Mouse (Mus musculus) left cerebral cortex, postnatal 4 days (tissue): ENCODE measurements around the gene Shkbp1. TPM values are rescaled to one million over a fixed set of nuclear protein-coding genes. Genes with fewer than 3 reads are reported as not detected.

Source experiments
- DNase-seq: peaks from one replicate; pipeline ENCODE4 v3.0.0-alpha.2; 2022
- intact Hi-C: fragments of 180-260 bp; cut with DNase I; formaldehyde crosslinking; loops from one replicate; pipeline ENCODE4 v1.15.1; 2025
- total RNA-seq, 2 experiments: library from RNA; stranded (reverse); gene quantifications; 2 replicates each; pipeline ENCODE4 v1.2.3; 2021

The Shkbp1 gene
- total RNA-seq: 10 to 100 TPM; 47.2 to 52.4 TPM

GRCm38 (mm10) chr7:27355745-27356240 is at the start of gene Shkbp1:
Gene Shkbp1 (minus strand): TSS chr7:27356019.
- intact Hi-C loops: no loop called here
- DNase-seq: peak; percentile 88

GRCm38 (mm10) chr7:27404203-27404942 is 48.6 kb upstream of the Shkbp1 start:
- DNase-seq: no peak
- intact Hi-C loops: loop anchor here (5.0 kb wide), 1 partner anchor 72 kb away; no protein-coding TSS in a partner anchor

- intact Hi-C loops: loop anchor here (5.0 kb wide), 1 partner anchor 70 kb away; no protein-coding TSS in a partner anchor
- DNase-seq: peak; percentile 79
Observed at GRCm38 (mm10) chr7:27402675-27403074, 46.9 kb upstream of the Shkbp1 start.

- no peak for DNase-seq
- intact Hi-C loops: loop anchor here (5.0 kb wide), 1 partner anchor 68 kb away; no protein-coding TSS in a partner anchor
Observed at GRCm38 (mm10) chr7:27400545-27400944, 44.7 kb upstream of the Shkbp1 start.

GRCm38 (mm10) chr7:27397048-27397949 is 41.5 kb upstream of the Shkbp1 start:
- intact Hi-C loops: no loop called here
- peak; percentile 50 for DNase-seq

GRCm38 (mm10) chr7:27396184-27397047 is 40.6 kb upstream of the Shkbp1 start:
- DNase-seq: peak; percentile 67
- intact Hi-C loops: no loop called here

GRCm38 (mm10) chr7:27395521-27396183 is 39.8 kb upstream of the Shkbp1 start:
- no peak for DNase-seq
- intact Hi-C loops: no loop called here

- DNase-seq: no peak
- intact Hi-C loops: no loop called here
Observed at GRCm38 (mm10) chr7:27391416-27391815, 35.6 kb upstream of the Shkbp1 start.

- intact Hi-C loops: no loop called here
- DNase-seq: no peak
Observed at GRCm38 (mm10) chr7:27389213-27389612, 33.4 kb upstream of the Shkbp1 start.

- intact Hi-C loops: no loop called here
- DNase-seq: peak; percentile 51
Observed at GRCm38 (mm10) chr7:27384731-27385130, 28.9 kb upstream of the Shkbp1 start.

GRCm38 (mm10) chr7:27384134-27384533 is 28.3 kb upstream of the Shkbp1 start:
- peak; percentile 34 for DNase-seq
- intact Hi-C loops: no loop called here

GRCm38 (mm10) chr7:27383233-27383632 is 27.4 kb upstream of the Shkbp1 start:
- DNase-seq: no peak
- intact Hi-C loops: no loop called here

GRCm38 (mm10) chr7:27381560-27381959 is 25.7 kb upstream of the Shkbp1 start:
- DNase-seq: no peak
- intact Hi-C loops: no loop called here

GRCm38 (mm10) chr7:27381009-27381408 is 25.2 kb upstream of the Shkbp1 start:
- intact Hi-C loops: no loop called here
- DNase-seq: no peak

GRCm38 (mm10) chr7:27379836-27380235 is 24.0 kb upstream of the Shkbp1 start:
- DNase-seq: no peak
- intact Hi-C loops: no loop called here

GRCm38 (mm10) chr7:27378431-27378830 is 22.6 kb upstream of the Shkbp1 start:
- intact Hi-C loops: no loop called here
- DNase-seq: peak; percentile 65

- intact Hi-C loops: no loop called here
- DNase-seq: no peak
Observed at GRCm38 (mm10) chr7:27375274-27375673, 19.5 kb upstream of the Shkbp1 start.

- DNase-seq: no peak
- intact Hi-C loops: no loop called here
Observed at GRCm38 (mm10) chr7:27371715-27372462, 16.1 kb upstream of the Shkbp1 start.

- DNase-seq: no peak
- intact Hi-C loops: no loop called here
Observed at GRCm38 (mm10) chr7:27369111-27369510, 13.3 kb upstream of the Shkbp1 start.
